Mouse (Mus musculus): ENCODE data around the gene Tkt. TPM values are rescaled to one million over a fixed set of nuclear protein-coding genes. Genes with fewer than 3 reads are reported as not detected.
"Not testable (repeated sequence)": the region's sequence is repeated elsewhere in the genome, so short reads cannot be mapped to it uniquely, and the experiment has no call there.

The Tkt gene
- polyA plus RNA-seq, 1 experiment, result 224 TPM

DNA sequence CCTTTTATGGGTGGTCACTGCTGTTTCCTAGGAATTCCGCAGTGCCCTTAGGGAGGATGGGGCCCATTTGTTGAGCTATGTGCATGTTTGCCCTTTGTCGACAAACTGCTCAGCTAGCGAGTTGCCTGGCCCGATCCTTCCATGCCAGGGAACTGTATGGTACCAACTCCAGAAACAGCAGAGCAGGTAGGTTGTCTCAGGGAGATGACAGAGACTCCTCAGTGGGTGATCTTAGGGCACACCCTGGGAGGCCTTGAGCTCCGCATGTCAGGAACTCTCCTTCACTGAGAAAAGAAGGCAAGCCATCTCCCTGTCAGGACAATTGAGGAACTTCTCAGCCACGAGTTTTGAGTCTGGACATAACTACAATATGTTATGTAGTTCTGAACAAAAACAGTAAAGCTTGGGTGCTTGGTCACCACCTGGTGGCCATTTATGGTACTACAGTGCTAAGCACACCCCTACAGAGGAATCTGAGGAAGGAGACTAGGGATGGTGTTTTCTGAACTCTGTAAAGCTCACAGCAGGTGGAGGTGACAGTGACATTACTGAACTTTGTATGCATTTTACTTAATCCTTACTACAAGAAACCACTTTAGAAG, 25.9 kb downstream of the Tkt start:
- DNase-seq (ENCODE audit: low read depth), result peak; percentile 82
- TF ChIP-seq POLR2A (IDR thresholded peaks at IDR 0.05; ENCODE audit: borderline replicate concordance, extremely low read depth, insufficient read depth, insufficient read length, poor library complexity, severe bottlenecking), result no peak
- TF ChIP-seq CTCF (IDR thresholded peaks at IDR 0.05; ENCODE audit: borderline replicate concordance, extremely low read depth, insufficient read depth, insufficient read length), result peak; percentile 80; the same call in 1 of the 2 replicates

DNA sequence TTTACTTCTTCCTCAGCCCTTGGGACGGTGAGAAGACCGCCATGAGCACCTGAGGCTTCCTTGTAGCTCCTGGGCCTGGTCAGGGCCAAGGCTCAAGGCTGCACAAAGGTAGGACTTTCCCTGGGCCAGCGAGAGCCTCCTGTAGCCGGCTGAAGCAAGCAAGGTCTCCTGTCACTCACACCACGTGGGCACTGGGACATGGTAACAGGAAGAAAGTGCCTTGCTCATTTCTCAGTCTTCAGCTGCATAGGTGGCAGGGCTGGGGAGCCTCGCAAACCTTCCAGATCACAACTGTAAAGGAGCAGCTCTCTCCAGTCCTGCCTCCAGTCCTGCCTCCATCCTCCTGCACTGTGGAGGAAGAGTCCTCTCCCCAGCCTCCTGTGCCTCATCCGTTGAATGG, 27.6 kb downstream of the Tkt start:
- no peak for TF ChIP-seq POLR2A (IDR thresholded peaks at IDR 0.05; ENCODE audit: borderline replicate concordance, extremely low read depth, insufficient read depth, insufficient read length, poor library complexity, severe bottlenecking)
- TF ChIP-seq CTCF (IDR thresholded peaks at IDR 0.05; ENCODE audit: borderline replicate concordance, extremely low read depth, insufficient read depth, insufficient read length), result no peak
- no peak for DNase-seq (ENCODE audit: low read depth)

DNA sequence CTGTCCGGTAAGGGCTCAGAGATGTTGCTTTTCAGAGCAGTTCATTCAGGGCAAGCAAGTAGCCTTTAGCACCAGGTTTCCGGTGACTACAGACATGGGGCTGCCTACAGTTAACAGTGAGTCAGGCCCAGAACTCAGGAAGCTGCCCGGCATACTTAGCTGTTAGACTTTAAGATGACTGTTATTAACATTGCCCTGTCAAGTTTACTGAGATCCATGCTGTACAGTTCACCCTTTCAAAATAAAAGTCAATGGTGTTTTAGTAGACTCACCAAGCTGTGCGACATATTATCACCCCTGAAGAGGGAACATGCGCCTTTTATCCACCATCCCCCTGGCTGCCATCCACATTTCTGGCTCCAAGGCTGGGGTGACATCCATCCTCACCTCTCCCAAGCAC, 28.1 kb downstream of the Tkt start:
- no peak for DNase-seq (ENCODE audit: low read depth)
- no peak for TF ChIP-seq CTCF (IDR thresholded peaks at IDR 0.05; ENCODE audit: borderline replicate concordance, extremely low read depth, insufficient read depth, insufficient read length)
- no peak for TF ChIP-seq POLR2A (IDR thresholded peaks at IDR 0.05; ENCODE audit: borderline replicate concordance, extremely low read depth, insufficient read depth, insufficient read length, poor library complexity, severe bottlenecking)

DNA sequence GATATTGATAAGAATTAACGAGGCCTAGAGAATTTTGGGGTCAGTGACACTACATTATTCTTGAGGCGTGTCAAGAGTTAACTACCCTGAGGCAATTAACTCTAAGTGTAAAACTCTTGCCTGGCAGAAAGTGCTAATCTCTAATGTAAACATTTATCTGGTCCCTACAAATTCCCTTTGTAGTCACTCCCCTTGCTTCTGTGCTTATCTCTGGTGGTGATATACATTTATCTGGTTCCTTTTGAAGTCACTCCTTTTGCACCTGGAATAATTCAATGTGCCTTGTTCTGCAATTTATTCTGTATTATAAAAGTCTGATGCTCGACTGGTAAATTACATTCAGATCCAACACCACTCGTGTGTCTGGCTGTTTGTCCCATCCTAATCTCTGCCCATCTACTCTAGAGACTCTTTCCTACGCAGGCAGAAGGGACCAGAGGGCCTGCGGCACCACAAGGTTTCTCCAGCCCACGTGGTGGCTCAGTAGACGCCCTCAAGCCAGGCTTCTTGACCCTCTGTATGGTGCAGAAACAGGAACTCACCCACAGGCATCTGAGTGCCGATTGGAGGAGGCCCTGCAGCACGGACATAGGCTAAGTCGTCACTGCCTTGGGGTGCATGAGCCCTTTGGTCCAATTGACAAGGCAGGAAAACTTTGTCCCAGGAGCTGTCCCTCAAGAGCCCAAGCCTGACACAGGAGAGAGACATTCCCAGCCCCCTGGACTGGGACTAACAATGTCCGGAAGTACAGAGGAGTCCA, 29.3 kb downstream of the Tkt start:
- not testable (repeated sequence) for DNase-seq (ENCODE audit: low read depth)

DNA sequence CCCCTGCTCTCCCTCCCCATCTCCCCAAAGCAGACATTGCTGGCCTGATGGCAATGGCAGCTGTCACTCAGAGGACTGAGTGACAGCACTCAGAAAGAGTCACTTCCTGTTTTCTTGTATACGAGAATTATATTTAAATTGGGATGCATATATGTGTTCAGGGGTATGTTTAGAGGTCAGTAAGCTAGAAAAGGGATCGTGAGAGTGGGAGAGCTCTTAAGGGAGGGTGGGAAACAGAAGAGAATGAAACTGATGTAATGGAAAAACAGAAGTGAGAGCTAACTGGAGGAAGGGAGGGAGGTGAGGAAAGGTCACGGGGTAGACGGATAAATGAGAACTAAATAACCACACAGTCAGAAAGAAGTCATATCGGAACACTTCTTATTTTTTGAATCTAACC, 31.0 kb downstream of the Tkt start:
- no peak for DNase-seq (ENCODE audit: low read depth)
- TF ChIP-seq CTCF (IDR thresholded peaks at IDR 0.05; ENCODE audit: borderline replicate concordance, extremely low read depth, insufficient read depth, insufficient read length) (no peak), POLR2A (IDR thresholded peaks at IDR 0.05; ENCODE audit: borderline replicate concordance, extremely low read depth, insufficient read depth, insufficient read length, poor library complexity, severe bottlenecking) (no peak)

DNA sequence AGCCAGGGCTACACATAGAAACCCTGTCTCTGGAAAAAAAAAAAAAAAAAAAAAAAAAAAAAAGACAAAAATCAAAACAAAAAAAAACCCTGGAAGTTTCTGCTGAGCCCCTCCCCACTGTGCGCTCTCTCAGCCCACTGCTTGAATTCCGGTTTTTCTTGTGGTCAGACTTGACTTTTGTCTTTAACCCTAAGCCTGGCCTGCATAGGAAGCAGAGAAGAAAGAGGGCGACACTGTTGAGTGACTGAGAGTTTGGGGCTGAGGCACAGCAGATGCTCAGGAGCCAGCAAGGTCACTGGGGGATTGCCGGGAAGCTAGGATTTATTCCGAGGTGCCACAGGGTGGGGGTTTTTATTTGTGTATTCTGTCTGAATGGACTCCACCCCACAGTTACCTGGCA, 31.7 kb downstream of the Tkt start:
- no peak for DNase-seq (ENCODE audit: low read depth)
- TF ChIP-seq POLR2A (IDR thresholded peaks at IDR 0.05; ENCODE audit: borderline replicate concordance, extremely low read depth, insufficient read depth, insufficient read length, poor library complexity, severe bottlenecking) (no peak), CTCF (IDR thresholded peaks at IDR 0.05; ENCODE audit: borderline replicate concordance, extremely low read depth, insufficient read depth, insufficient read length) (no peak)

DNA sequence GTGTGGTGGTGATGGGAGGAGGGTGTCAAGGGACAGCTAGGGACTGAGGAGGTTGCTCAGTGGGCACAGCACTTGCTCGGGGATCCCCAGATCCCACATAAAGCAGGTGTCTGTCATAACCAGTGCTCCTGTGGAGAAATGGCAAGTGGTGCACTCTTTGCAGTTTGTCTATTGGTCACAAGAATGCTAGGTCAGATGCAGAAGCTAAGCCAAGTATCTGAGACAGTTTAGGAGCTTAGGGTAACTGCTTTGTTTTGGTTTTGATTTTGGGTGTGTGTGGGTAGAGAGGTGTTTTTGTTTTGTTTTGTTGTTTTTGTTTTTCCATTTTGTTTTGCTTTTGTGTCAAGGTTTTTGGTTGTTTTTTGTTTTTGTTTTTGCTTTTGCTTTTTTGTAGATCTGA, 33.1 kb downstream of the Tkt start:
- TF ChIP-seq POLR2A (IDR thresholded peaks at IDR 0.05; ENCODE audit: borderline replicate concordance, extremely low read depth, insufficient read depth, insufficient read length, poor library complexity, severe bottlenecking), result no peak
- TF ChIP-seq CTCF (IDR thresholded peaks at IDR 0.05; ENCODE audit: borderline replicate concordance, extremely low read depth, insufficient read depth, insufficient read length), result no peak
- no peak for DNase-seq (ENCODE audit: low read depth)

DNA sequence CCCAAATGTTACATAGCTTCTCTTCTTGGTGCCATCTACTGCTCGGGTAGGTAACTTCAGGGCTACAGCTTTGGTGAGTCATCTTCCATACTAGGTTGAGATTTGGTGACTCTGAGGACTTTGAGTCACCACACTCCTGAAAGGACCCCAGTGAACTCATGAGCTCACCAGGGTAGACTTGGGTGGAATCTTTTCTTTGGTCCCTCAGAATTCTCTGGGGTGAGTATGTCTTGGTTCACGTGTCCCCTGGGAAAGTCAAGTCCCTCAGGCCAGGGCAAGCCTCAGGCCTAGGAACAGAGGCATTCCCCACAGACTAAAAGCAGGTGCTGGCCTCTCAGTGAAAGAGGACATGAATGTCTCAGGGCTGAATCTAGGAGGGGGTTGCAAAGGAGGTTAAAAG, 35.9 kb downstream of the Tkt start:
- no peak for TF ChIP-seq CTCF (IDR thresholded peaks at IDR 0.05; ENCODE audit: borderline replicate concordance, extremely low read depth, insufficient read depth, insufficient read length)
- no peak for TF ChIP-seq POLR2A (IDR thresholded peaks at IDR 0.05; ENCODE audit: borderline replicate concordance, extremely low read depth, insufficient read depth, insufficient read length, poor library complexity, severe bottlenecking)
- DNase-seq (ENCODE audit: low read depth), result no peak

DNA sequence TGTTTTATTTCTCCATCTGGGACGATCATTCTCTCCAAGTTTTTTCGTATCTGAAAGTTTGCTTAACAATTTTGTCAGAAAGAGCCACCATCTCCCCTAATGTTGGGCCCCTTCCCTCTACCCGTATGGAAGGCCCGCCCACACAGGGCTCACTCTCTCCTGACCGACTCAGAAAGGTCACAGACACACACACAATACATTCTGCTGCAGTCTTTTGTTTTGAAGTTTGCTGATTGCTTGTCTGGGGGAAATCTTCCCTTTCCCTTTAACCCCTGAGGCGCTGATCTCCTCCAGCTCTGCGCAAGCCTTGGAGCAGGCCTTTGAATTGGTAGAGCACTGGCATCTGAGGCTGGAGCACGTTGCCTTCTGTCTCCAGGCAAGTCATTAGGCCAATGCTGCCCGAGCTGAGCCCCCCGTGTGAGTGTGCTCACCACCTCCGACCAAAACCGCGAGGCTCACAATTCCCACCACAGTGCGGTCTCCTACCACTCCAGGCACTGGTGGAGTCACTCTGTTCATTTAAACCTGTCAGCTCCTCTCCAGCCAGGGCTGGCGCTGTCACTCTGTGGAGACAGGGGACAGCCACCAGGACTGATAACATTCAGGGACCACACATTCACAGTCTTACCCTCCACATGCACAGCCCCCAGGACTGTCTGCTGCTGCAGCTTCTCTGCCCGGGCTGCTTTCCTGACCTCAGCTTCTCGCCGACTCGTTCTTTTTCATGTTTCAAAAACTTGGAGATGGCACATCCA, 36.5 kb downstream of the Tkt start:
- TF ChIP-seq CTCF (IDR thresholded peaks at IDR 0.05; ENCODE audit: borderline replicate concordance, extremely low read depth, insufficient read depth, insufficient read length) (no peak), POLR2A (IDR thresholded peaks at IDR 0.05; ENCODE audit: borderline replicate concordance, extremely low read depth, insufficient read depth, insufficient read length, poor library complexity, severe bottlenecking) (no peak)
- DNase-seq (ENCODE audit: low read depth), result no peak

DNA sequence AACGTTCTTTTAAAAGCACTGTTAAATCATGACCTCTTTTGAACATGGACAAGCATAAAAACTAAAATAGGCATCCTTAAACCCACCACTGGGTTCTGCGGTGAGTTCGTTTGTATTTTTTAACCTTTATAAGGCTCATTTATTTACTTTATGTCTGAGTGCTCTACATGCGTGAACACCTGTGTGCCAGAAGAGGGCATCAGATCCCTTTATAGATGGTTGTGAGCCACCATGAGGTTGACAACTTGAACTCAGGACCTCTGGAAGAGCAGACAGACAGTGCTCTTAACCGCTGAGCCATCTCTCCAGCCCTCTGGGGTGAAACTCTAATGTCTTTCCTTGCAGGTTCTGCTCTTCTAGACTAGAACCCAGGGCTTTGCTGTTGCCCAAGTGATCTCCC, 37.2 kb downstream of the Tkt start:
- TF ChIP-seq POLR2A (IDR thresholded peaks at IDR 0.05; ENCODE audit: borderline replicate concordance, extremely low read depth, insufficient read depth, insufficient read length, poor library complexity, severe bottlenecking) (no peak), CTCF (IDR thresholded peaks at IDR 0.05; ENCODE audit: borderline replicate concordance, extremely low read depth, insufficient read depth, insufficient read length) (peak; percentile 9; the same call in 1 of the 2 replicates)
- DNase-seq (ENCODE audit: low read depth), result no peak

DNA sequence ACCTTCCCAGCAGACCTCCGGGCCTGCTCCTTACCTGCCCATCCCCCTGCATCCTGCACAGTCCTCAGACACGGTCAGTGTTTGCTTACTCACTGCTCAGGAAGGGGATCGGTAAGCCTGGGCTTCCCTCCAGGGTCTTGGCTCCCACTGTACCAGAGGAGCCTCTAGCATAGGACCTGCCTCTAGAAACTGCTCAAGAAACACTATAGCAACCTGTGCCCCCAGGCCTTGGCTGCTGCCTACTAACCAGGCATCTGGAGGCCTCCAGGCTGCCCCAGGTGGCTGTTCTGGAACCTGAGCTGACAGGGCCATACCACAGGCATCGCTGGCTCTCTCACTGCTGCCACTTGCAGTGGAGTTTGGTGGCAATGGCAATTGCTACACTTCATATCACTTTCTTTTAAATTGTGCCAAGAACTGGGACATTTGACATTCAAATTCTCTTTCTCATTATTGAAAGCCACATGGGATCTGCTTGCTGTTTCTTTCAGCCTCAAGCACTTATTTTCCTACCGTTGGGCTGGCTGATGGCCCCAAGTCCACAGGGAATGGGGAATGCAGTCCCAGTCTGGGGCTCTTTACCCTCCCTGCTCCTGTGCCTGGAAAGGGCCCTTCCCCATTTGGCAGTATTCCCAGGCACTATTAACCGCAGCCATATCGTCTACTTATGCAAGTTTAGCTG, 38.8 kb downstream of the Tkt start:
- no peak for TF ChIP-seq POLR2A (IDR thresholded peaks at IDR 0.05; ENCODE audit: borderline replicate concordance, extremely low read depth, insufficient read depth, insufficient read length, poor library complexity, severe bottlenecking)
- no peak for TF ChIP-seq CTCF (IDR thresholded peaks at IDR 0.05; ENCODE audit: borderline replicate concordance, extremely low read depth, insufficient read depth, insufficient read length)
- peak; percentile 93 for DNase-seq (ENCODE audit: low read depth)

Measured in brain, embryonic 14.5 days (tissue).